Mouse (Mus musculus): Measurements from ENCODE around the gene Ltf.

GRCm38 (mm10) chr9:111042266-111042665 is 23.2 kb downstream of the Ltf start:
- TF ChIP-seq CTCF (IDR thresholded peaks at IDR 0.05; ENCODE audit: low read depth) (no peak), EP300 (optimal IDR thresholded peaks at IDR 0.05) (no peak)
